Mouse (Mus musculus): ENCODE results near the gene Fbxo42. TPM values are rescaled to one million over a fixed set of nuclear protein-coding genes. Genes with fewer than 3 reads are reported as not detected.
"Not testable (repeated sequence)": the region's sequence is repeated elsewhere in the genome, so short reads cannot be mapped to it uniquely, and the experiment has no call there.

The Fbxo42 gene
- polyA plus RNA-seq, 1 experiment from 2014 or later, result 15.7 TPM

DNA sequence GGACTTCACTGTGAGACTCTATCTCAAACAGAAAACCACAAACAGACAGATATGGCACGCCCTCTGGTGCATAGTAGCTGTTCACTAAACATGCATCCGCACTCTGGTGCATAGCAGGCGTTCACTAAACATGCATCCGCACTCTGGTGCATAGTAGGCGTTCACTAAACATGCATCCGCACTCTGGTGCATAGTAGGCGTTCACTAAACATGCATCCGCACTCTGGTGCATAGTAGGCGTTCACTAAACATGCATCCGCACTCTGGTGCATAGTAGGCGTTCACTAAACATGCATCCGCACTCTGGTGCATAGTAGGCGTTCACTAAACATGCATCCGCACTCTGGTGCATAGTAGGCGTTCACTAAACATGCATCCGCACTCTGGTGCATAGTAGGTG is 2.6 kb upstream of the Fbxo42 start:
- not testable (repeated sequence) for H3K4me2 ChIP-seq (ENCODE audit: low read length); ATAC-seq (ENCODE audit: insufficient number of reproducible peaks, insufficient read depth, low FRiP score, low read depth); H3K4me3 ChIP-seq (ENCODE audit: control insufficient read depth in 1 of 2, insufficient read depth in 1 of 2, low read depth in 1 of 2, low read length in 2 of 2); H3K36me3 ChIP-seq (ENCODE audit: control insufficient read depth, insufficient read depth, low read length); H3K27me3 ChIP-seq (ENCODE audit: control insufficient read depth, insufficient read depth, low read length); H3K27ac ChIP-seq (replicated peaks in 1 of 2; ENCODE audit: control insufficient read depth in 1 of 2, insufficient read depth in 1 of 2, low read depth in 2 of 2, low read length in 2 of 2); H3K9ac ChIP-seq (ENCODE audit: low read length); H3K9me3 ChIP-seq (ENCODE audit: control insufficient read depth, low read length)
- 89% methylated on average over 8 of the region's 16 CpGs for WGBS
- H3K4me1 ChIP-seq (ENCODE audit: control insufficient read depth in 2 of 2, insufficient read depth in 2 of 2, low read length in 2 of 2), result peaks cover 3 to 16% of the 10 kb centered on the region in 2 experiments

DNA sequence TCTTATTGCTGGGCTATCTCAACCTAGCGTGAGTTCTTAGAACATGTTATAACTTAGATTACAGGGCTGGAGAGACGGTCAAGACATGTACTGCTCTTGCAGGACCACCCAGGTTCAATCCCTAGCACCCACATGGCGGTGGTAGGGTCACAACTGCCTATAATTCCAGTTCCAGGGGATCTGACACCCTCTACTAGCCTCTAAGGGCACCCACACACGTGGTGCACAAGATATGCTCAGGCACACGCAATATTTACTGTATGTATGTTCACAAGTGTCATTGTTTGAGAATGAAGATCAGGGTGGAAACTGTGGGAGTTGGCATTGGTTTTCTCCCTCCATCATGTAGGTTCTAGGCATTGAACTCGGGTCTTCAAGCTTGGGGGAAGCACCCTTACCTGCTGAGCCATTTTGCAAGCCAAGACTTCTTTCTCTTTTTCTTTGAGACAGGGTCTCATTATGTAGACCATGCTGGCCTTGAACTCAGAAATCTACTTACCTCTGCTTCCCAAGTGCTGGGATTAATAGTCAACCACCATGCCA is 1.2 kb upstream of the Fbxo42 start:
- H3K4me1 ChIP-seq (ENCODE audit: control insufficient read depth in 2 of 2, insufficient read depth in 2 of 2, low read length in 2 of 2), result peaks cover 3 to 16% of the 10 kb centered on the region in 2 experiments
- peak overlapping the region in 1 of 2 experiments; percentile 99; a peak in 2 of 4 replicates for H3K4me3 ChIP-seq (ENCODE audit: control insufficient read depth in 1 of 2, insufficient read depth in 1 of 2, low read depth in 1 of 2, low read length in 2 of 2)
- peak overlapping the region in 1 of 2 experiments; percentile 83; a peak in 2 of 4 replicates for H3K27ac ChIP-seq (replicated peaks in 1 of 2; ENCODE audit: control insufficient read depth in 1 of 2, insufficient read depth in 1 of 2, low read depth in 2 of 2, low read length in 2 of 2)
- peak overlapping the region; percentile 72 for H3K4me2 ChIP-seq (ENCODE audit: low read length)
- H3K36me3 ChIP-seq (ENCODE audit: control insufficient read depth, insufficient read depth, low read length), result no peaks in the 10 kb centered on the region
- H3K9ac ChIP-seq (ENCODE audit: low read length), result peak overlapping the region; percentile 97; the same call in 1 of the 2 replicates
- no peaks in the 10 kb centered on the region for H3K27me3 ChIP-seq (ENCODE audit: control insufficient read depth, insufficient read depth, low read length)
- WGBS, result 90% methylated on average over 6 of the region's 6 CpGs
- no peak for ATAC-seq (ENCODE audit: insufficient number of reproducible peaks, insufficient read depth, low FRiP score, low read depth)
- no peaks in the 10 kb centered on the region for H3K9me3 ChIP-seq (ENCODE audit: control insufficient read depth, low read length)

DNA sequence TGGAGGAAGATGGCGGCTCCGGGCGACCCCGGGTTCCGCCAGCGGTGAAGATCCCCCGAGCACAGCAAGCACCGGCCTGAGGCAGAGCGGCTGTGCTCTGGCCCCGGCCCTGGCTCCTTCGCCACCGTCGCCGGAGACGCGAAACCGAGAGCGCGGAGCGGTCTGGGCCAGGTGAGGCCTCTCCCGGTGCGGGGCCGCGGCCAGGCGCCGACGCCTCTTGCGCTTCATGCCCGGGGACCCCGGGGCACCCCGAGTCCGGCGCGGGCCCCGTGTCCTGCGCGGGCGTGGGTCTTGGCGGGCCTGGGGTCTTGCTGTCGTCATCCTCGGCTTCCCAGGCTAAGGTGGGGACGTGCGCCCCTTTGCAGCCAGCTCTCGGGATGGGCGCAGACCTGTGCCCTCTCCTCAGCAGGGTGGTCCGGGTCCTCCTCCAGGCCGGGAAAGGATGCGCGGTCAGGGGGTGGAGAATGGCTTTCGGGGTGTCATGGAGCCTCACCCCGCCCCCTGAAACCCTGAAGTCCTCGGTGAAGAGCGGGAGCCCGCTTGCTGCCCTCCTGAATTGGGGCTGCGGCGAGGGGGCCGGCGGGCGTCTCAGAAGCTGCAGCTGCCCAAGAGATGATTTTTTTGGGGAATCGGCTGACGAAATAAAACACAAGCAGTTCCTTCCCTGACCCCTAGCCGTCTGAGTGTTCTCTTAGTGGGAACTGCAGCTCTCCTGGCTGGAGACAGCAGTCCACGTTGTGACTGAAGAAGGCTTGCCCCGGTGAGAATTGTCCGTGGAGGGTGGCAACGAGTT is 492 bp downstream of the Fbxo42 start:
- Histone ChIP-seq H3K4me3 (ENCODE audit: control insufficient read depth in 1 of 2, insufficient read depth in 1 of 2, low read depth in 1 of 2, low read length in 2 of 2) (peak overlapping the region; percentile 95 to 99), H3K4me2 (ENCODE audit: low read length) (peak overlapping the region; percentile 68), H3K4me1 (ENCODE audit: control insufficient read depth in 2 of 2, insufficient read depth in 2 of 2, low read length in 2 of 2) (peaks cover 4 to 24% of the 10 kb centered on the region in 2 experiments), H3K9ac (ENCODE audit: low read length) (peak overlapping the region; percentile 97), H3K36me3 (ENCODE audit: control insufficient read depth, insufficient read depth, low read length) (no peaks in the 10 kb centered on the region), H3K27ac (replicated peaks in 1 of 2; ENCODE audit: control insufficient read depth in 1 of 2, insufficient read depth in 1 of 2, low read depth in 2 of 2, low read length in 2 of 2) (peak overlapping the region; percentile 40 to 83), H3K27me3 (ENCODE audit: control insufficient read depth, insufficient read depth, low read length) (no peaks in the 10 kb centered on the region), H3K9me3 (ENCODE audit: control insufficient read depth, low read length) (no peaks in the 10 kb centered on the region)
- ATAC-seq (ENCODE audit: insufficient number of reproducible peaks, insufficient read depth, low FRiP score, low read depth), result peak; percentile 58
- WGBS, result under 1% methylated on average over 66 of the region's 66 CpGs

DNA sequence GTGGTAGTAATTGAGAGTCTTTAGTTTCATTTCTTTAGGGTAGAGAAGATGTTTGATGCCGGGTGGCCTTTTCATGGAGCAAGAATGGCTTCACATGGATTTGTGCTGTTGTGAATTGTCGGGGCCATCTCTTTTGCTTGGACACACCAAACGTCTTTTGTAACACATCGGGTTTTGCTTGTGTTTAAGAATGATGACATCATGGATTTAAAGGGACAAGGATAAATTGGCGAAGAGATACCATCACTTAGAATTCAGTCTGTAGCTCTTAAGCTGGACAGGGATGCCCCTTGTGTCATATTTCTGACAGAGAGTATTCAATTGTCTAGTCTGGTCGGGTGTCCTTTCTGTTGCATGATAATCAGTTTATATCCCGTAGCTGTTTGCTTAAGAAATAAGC is 1.4 kb downstream of the Fbxo42 start:
- peak overlapping the region; percentile 97 for H3K9ac ChIP-seq (ENCODE audit: low read length)
- H3K4me1 ChIP-seq (ENCODE audit: control insufficient read depth in 2 of 2, insufficient read depth in 2 of 2, low read length in 2 of 2), result peaks cover 4 to 24% of the 10 kb centered on the region in 2 experiments
- H3K36me3 ChIP-seq (ENCODE audit: control insufficient read depth, insufficient read depth, low read length), result no peaks in the 10 kb centered on the region
- ATAC-seq (ENCODE audit: insufficient number of reproducible peaks, insufficient read depth, low FRiP score, low read depth), result no peak
- H3K4me2 ChIP-seq (ENCODE audit: low read length), result peak overlapping the region; percentile 68
- H3K4me3 ChIP-seq (ENCODE audit: control insufficient read depth in 1 of 2, insufficient read depth in 1 of 2, low read depth in 1 of 2, low read length in 2 of 2), result peak overlapping the region; percentile 95 to 99
- H3K27me3 ChIP-seq (ENCODE audit: control insufficient read depth, insufficient read depth, low read length), result no peaks in the 10 kb centered on the region
- no peak overlapping the region for H3K27ac ChIP-seq (replicated peaks in 1 of 2; ENCODE audit: control insufficient read depth in 1 of 2, insufficient read depth in 1 of 2, low read depth in 2 of 2, low read length in 2 of 2)
- no peaks in the 10 kb centered on the region for H3K9me3 ChIP-seq (ENCODE audit: control insufficient read depth, low read length)
- 35% methylated on average over 7 of the region's 7 CpGs for WGBS

DNA sequence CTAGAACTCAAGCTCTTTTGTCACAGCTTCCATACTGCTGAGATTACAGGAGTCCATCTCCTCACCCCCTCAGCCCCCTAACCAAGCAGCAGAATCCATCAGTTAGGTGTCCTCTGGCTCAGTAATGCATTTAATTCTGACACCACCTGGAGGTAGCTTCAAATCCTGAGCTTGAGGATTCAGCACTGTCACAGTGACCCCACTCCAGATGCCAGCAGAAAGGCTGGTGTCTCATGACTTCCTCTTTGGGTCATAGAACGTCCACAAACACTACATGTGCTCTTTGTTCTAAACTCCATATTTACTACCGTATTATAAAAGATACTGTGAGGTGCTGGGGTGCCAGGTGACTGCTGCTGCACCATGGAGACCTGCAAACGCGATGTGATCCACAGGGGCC is 9.8 kb downstream of the Fbxo42 start:
- WGBS, result 71% methylated on average over 4 of the region's 4 CpGs
- Histone ChIP-seq H3K4me1 (ENCODE audit: control insufficient read depth in 2 of 2, insufficient read depth in 2 of 2, low read length in 2 of 2) (peaks cover 7 to 16% of the 10 kb centered on the region in 2 experiments), H3K36me3 (ENCODE audit: control insufficient read depth, insufficient read depth, low read length) (no peaks in the 10 kb centered on the region), H3K4me2 (ENCODE audit: low read length) (no peak overlapping the region), H3K27ac (replicated peaks in 1 of 2; ENCODE audit: control insufficient read depth in 1 of 2, insufficient read depth in 1 of 2, low read depth in 2 of 2, low read length in 2 of 2) (no peak overlapping the region), H3K27me3 (ENCODE audit: control insufficient read depth, insufficient read depth, low read length) (no peaks in the 10 kb centered on the region), H3K4me3 (ENCODE audit: control insufficient read depth in 1 of 2, insufficient read depth in 1 of 2, low read depth in 1 of 2, low read length in 2 of 2) (no peak overlapping the region), H3K9ac (ENCODE audit: low read length) (no peak overlapping the region; the same call in 1 of the 2 replicates), H3K9me3 (ENCODE audit: control insufficient read depth, low read length) (no peaks in the 10 kb centered on the region)
- ATAC-seq (ENCODE audit: insufficient number of reproducible peaks, insufficient read depth, low FRiP score, low read depth), result no peak

DNA sequence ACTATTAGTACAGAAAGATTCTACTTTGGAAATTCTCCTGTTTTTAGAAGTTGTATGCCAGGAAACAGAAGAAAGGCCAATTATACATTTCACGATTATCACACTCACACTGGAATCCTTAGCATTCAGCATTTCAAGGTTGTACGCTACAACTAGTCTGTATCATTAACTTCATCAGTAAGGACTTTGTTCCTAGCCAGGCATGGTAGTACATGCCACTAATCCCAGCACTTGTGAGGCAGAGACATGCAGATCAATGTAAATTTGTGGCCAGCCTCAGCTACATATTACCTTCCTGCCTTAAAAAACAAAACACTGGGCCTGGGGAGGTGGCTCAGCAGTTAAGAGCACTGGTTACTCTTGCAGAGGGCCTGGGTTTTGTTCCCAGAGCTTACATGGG is 10.9 kb downstream of the Fbxo42 start:
- no peak overlapping the region for H3K4me3 ChIP-seq (ENCODE audit: control insufficient read depth in 1 of 2, insufficient read depth in 1 of 2, low read depth in 1 of 2, low read length in 2 of 2)
- 71% methylated on average over 2 of the region's 2 CpGs for WGBS
- ATAC-seq (ENCODE audit: insufficient number of reproducible peaks, insufficient read depth, low FRiP score, low read depth), result no peak
- no peak overlapping the region for H3K27ac ChIP-seq (replicated peaks in 1 of 2; ENCODE audit: control insufficient read depth in 1 of 2, insufficient read depth in 1 of 2, low read depth in 2 of 2, low read length in 2 of 2)
- no peaks in the 10 kb centered on the region for H3K36me3 ChIP-seq (ENCODE audit: control insufficient read depth, insufficient read depth, low read length)
- H3K4me1 ChIP-seq (ENCODE audit: control insufficient read depth in 2 of 2, insufficient read depth in 2 of 2, low read length in 2 of 2), result peaks cover 4 to 13% of the 10 kb centered on the region in 2 experiments
- no peaks in the 10 kb centered on the region for H3K27me3 ChIP-seq (ENCODE audit: control insufficient read depth, insufficient read depth, low read length)
- H3K9me3 ChIP-seq (ENCODE audit: control insufficient read depth, low read length), result no peaks in the 10 kb centered on the region
- no peak overlapping the region for H3K4me2 ChIP-seq (ENCODE audit: low read length)
- H3K9ac ChIP-seq (ENCODE audit: low read length), result peak overlapping the region; percentile 9; the same call in 1 of the 2 replicates

DNA sequence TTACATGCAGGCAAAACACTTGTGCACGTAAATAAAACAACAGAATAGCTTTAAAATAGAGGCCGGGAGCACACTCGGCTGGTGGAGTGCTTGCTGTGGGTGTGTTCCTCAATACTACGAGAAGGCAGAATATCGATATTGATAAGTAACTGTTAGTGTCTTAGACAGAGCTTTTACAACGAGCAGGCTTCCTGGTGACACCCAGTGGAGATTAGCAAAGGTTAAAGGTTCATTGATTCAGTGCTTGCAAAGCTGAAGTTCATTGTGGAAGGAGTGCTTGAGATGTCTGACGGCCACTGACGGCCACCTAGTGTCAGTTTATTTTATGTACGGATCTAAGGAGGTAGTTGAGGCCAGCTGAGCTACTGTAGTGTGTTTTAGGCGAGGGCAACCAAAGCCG is 11.4 kb downstream of the Fbxo42 start:
- Histone ChIP-seq H3K4me2 (ENCODE audit: low read length) (no peak overlapping the region), H3K9ac (ENCODE audit: low read length) (peak overlapping the region; percentile 9; the same call in 1 of the 2 replicates), H3K9me3 (ENCODE audit: control insufficient read depth, low read length) (no peaks in the 10 kb centered on the region), H3K4me3 (ENCODE audit: control insufficient read depth in 1 of 2, insufficient read depth in 1 of 2, low read depth in 1 of 2, low read length in 2 of 2) (no peak overlapping the region), H3K36me3 (ENCODE audit: control insufficient read depth, insufficient read depth, low read length) (no peaks in the 10 kb centered on the region), H3K4me1 (ENCODE audit: control insufficient read depth in 2 of 2, insufficient read depth in 2 of 2, low read length in 2 of 2) (peaks cover 4 to 13% of the 10 kb centered on the region in 2 experiments), H3K27me3 (ENCODE audit: control insufficient read depth, insufficient read depth, low read length) (no peaks in the 10 kb centered on the region), H3K27ac (replicated peaks in 1 of 2; ENCODE audit: control insufficient read depth in 1 of 2, insufficient read depth in 1 of 2, low read depth in 2 of 2, low read length in 2 of 2) (no peak overlapping the region)
- no peak for ATAC-seq (ENCODE audit: insufficient number of reproducible peaks, insufficient read depth, low FRiP score, low read depth)
- 36% methylated on average over 11 of the region's 11 CpGs for WGBS
